Mouse (Mus musculus) liver, adult 2 months (tissue): Measurements from ENCODE around the gene Samd7. TPM values are rescaled to one million over a fixed set of nuclear protein-coding genes. Genes with fewer than 3 reads are reported as not detected.

Experiments used
- DNase-seq: peaks from one replicate; pipeline ENCODE4 v3.0.0-alpha.2; 2011; ENCODE audit warnings: low read depth, low spot score; ENCODE audit errors: extremely low read depth
- H3K27ac ChIP-seq: fragments of 200-500 bp; replicated peaks from 2 replicates; pipeline ENCODE4 v1.5.1; 2012; ENCODE audit warnings: low read depth, mild to moderate bottlenecking, control low read depth, inconsistent platforms, low read length; ENCODE audit not compliant: insufficient read depth
- H3K27me3 ChIP-seq: fragments of 200-500 bp; 2 replicates; pipeline ENCODE4 v1.6.1; 2012; ENCODE audit warnings: mild to moderate bottlenecking, moderate library complexity, low read length, inconsistent platforms; ENCODE audit not compliant: control insufficient read depth, insufficient read depth
- H3K36me3 ChIP-seq: fragments of 200-500 bp; 2 replicates; pipeline ENCODE4 v1.6.1; 2012; ENCODE audit warnings: low read length, inconsistent platforms; ENCODE audit not compliant: control insufficient read depth, insufficient read depth
- H3K4me1 ChIP-seq: fragments of 200-500 bp; 2 replicates; pipeline ENCODE4 v1.6.1; 2011; ENCODE audit warnings: low read length; ENCODE audit not compliant: control insufficient read depth, insufficient read depth
- H3K4me3 ChIP-seq: fragments of 200-500 bp; 2 replicates; pipeline ENCODE4 v1.5.1; 2011; ENCODE audit warnings: low read depth, mild to moderate bottlenecking, control low read depth, low read length, moderate library complexity; ENCODE audit not compliant: insufficient read depth
- H3K79me2 ChIP-seq: fragments of 200-500 bp; 2 replicates; pipeline ENCODE4 v1.6.1; 2012; ENCODE audit warnings: inconsistent platforms, mild to moderate bottlenecking, low read length, moderate library complexity; ENCODE audit not compliant: control insufficient read depth, insufficient read depth
- H3K9ac ChIP-seq: fragments of 200-500 bp; 2 replicates; pipeline ENCODE4 v1.6.1; 2012; ENCODE audit warnings: low read depth, mild to moderate bottlenecking, control low read depth, inconsistent platforms, low read length
- CTCF ChIP-seq: fragments of 200-500 bp; IDR thresholded peaks from 2 replicates; pipeline ENCODE4 v1.5.1; 2011; ENCODE audit warnings: low read depth, low read length, control low read depth
- POLR2A ChIP-seq: fragments of 200-500 bp; IDR thresholded peaks from 2 replicates; pipeline ENCODE4 v1.6.1; 2011; ENCODE audit warnings: low read length, control low read depth; ENCODE audit not compliant: insufficient read depth; ENCODE audit errors: extremely low read depth
- WGBS: fragments of 180-500 bp; shearing (Covaris S2); methylation state at CpG from one replicate; pipeline ENCODE4 v1.1.7; 2018; 5-methylcytosine and 5-hydroxymethylcytosine counted together
- polyA plus RNA-seq: library from polyadenylated mRNA; depleted of rRNA; stranded (reverse); fragments of >200 nt; gene quantifications from 2 replicates; pipeline ENCODE4 v1.2.3, GENCODE M21; 2012
- total RNA-seq: library from RNA; depleted of rRNA; stranded (reverse); fragments of >200 nt; gene quantifications from 2 replicates; pipeline ENCODE4 v1.2.3, GENCODE M21; 2014

Samd7 gene
- total and polyA plus RNA-seq, 2 experiments: not detected

GRCm38 (mm10) chr3:30724105-30724824, 21.8 kb upstream of the Samd7 start:
- Histone ChIP-seq H3K27me3 (no peaks in the 10 kb centered on the region), H3K36me3 (no peaks in the 10 kb centered on the region), H3K9ac (no peak overlapping the region), H3K4me3 (no peak overlapping the region), H3K79me2 (no peaks in the 10 kb centered on the region), H3K27ac (no peak overlapping the region), H3K4me1 (no peaks in the 10 kb centered on the region)
- no peak for TF ChIP-seq POLR2A
- TF ChIP-seq CTCF: no peak
- no peak for DNase-seq
- WGBS: 73% methylated on average over 10 of the region's 10 CpGs

DNA sequence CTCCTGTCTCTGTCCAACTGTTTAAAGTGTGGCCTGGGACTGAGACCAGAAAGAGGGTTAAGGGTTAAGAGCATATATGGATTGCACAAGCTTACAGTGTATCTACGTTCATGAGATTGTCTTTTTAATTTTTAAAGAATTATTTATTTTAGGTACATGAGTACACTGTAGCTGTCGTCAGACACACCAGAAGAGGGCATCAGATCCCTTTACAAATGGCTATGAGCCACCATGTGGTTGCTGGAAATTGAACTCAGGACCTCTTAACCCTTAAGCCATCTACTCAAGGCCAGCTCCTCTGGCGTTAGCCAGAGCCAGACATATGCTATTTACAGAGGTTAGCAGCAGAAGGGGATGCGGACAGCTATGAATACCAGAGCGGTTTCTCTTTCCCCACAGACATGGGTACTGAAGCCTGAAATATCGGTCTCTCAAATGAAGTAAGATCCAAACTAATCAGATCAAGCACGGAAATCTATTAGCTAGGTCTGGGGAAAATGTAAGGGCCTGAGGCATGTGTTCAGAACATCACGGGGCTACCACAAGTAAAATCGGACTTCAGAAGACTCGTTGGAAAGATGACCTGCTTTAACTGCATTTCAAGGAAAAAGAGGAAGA, 21.1 kb upstream of the Samd7 start:
- WGBS: 73% methylated on average over 10 of the region's 10 CpGs
- TF ChIP-seq POLR2A (no peak), CTCF (no peak)

GRCm38 (mm10) chr3:30725514-30725913, 20.6 kb upstream of the Samd7 start:
- 79% methylated on average over 7 of the region's 7 CpGs for WGBS

More for the DNA sequence above, 21.1 kb upstream of the Samd7 start:
- no peaks in the 10 kb centered on the region for H3K79me2 ChIP-seq
- no peak overlapping the region for H3K9ac ChIP-seq
- DNase-seq: peak; percentile 6
- no peak overlapping the region for H3K27ac ChIP-seq
- H3K27me3 ChIP-seq: no peaks in the 10 kb centered on the region
- H3K4me1 ChIP-seq: no peaks in the 10 kb centered on the region
- H3K36me3 ChIP-seq: no peaks in the 10 kb centered on the region
- no peak overlapping the region for H3K4me3 ChIP-seq

GRCm38 (mm10) chr3:30727209-30727608, 18.9 kb upstream of the Samd7 start:
- no peak overlapping the region for H3K4me3 ChIP-seq
- no peaks in the 10 kb centered on the region for H3K36me3 ChIP-seq
- no peak for TF ChIP-seq CTCF
- no peak for TF ChIP-seq POLR2A
- no peak overlapping the region for H3K27ac ChIP-seq
- no peak overlapping the region for H3K9ac ChIP-seq
- DNase-seq: no peak
- 67% methylated on average over 4 of the region's 4 CpGs for WGBS
- no peaks in the 10 kb centered on the region for H3K4me1 ChIP-seq
- no peaks in the 10 kb centered on the region for H3K27me3 ChIP-seq
- H3K79me2 ChIP-seq: no peaks in the 10 kb centered on the region

More at GRCm38 (mm10) chr3:30725514-30725913, 20.6 kb upstream of the Samd7 start:
- Histone ChIP-seq H3K27ac (no peak overlapping the region), H3K27me3 (no peaks in the 10 kb centered on the region), H3K4me1 (no peaks in the 10 kb centered on the region), H3K36me3 (no peaks in the 10 kb centered on the region), H3K9ac (no peak overlapping the region), H3K79me2 (no peaks in the 10 kb centered on the region), H3K4me3 (no peak overlapping the region)
- TF ChIP-seq CTCF (0 out of 2 replicates have a peak, but pooled peaks have one; percentile 33), POLR2A (no peak)
- DNase-seq: no peak

GRCm38 (mm10) chr3:30729046-30729445, 17.0 kb upstream of the Samd7 start:
- 86% methylated on average over 5 of the region's 5 CpGs for WGBS
- DNase-seq: no peak
- Histone ChIP-seq H3K36me3 (no peaks in the 10 kb centered on the region), H3K4me1 (no peaks in the 10 kb centered on the region), H3K79me2 (no peaks in the 10 kb centered on the region), H3K9ac (no peak overlapping the region), H3K4me3 (no peak overlapping the region), H3K27me3 (no peaks in the 10 kb centered on the region), H3K27ac (no peak overlapping the region)
- TF ChIP-seq CTCF: no peak
- TF ChIP-seq POLR2A: no peak

DNA sequence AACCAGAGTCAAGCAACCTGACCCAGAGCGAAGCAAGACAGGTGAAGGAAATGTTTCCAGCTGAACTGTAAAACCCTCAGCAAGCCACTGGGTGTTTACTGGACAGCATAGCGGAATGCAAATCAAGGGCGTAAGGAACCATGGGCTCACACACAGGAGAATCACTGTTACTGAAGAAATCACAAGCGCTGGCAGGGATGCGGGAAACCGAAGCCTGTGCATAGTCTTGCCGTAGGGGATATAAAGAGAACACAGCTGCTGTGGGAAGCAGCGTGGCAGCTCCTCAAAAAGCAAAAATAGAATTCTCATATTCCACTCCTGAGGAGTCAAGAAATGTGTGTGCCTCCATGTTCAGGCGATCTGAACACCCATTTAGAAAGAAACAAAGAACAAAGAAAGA, 9.3 kb upstream of the Samd7 start:
- no peaks in the 10 kb centered on the region for H3K27me3 ChIP-seq
- WGBS: 90% methylated on average over 9 of the region's 9 CpGs
- H3K79me2 ChIP-seq: no peaks in the 10 kb centered on the region
- H3K27ac ChIP-seq: no peak overlapping the region
- H3K4me3 ChIP-seq: no peak overlapping the region
- no peak for DNase-seq
- no peak for TF ChIP-seq POLR2A
- TF ChIP-seq CTCF: no peak
- no peaks in the 10 kb centered on the region for H3K36me3 ChIP-seq
- no peaks in the 10 kb centered on the region for H3K4me1 ChIP-seq
- no peak overlapping the region for H3K9ac ChIP-seq
